Mouse (Mus musculus): ENCODE measurements around the gene Clec4n.

DNA sequence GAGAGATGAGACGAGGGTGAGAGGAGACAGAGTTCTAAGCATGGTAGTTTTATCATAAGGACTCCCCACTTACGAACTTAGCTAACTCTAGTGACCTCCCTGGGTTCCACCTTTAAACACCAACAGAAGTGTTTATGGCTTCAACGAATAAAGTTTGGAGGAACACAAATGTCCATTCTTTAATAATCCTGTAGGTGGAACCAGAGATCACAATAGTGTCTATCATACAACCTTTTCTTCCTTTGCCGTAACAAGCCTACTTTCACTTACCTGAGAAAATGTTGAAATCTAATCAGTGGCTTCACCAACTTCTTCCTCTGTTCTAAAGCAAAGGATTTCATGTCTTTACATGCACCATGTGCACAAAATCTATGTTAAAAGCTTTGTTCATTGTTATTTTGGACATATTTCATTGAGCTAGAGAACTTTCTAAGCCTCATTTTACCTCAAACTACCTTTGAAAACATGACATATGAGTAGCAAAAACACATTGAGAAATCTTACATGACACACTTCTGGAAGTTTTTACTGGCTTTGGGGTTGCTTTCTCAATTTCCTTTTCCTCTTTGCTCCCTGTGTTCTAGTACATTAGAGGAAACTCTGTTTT, 32.0 kb downstream of the Clec4n start, which contains the start of gene Clec4d:
- TF ChIP-seq POLR2A (IDR thresholded peaks at IDR 0.05; ENCODE audit: control insufficient read depth, extremely low read depth, insufficient read depth, low read length, poor library complexity) (no peak), CTCF (IDR thresholded peaks at IDR 0.05; ENCODE audit: borderline replicate concordance, control insufficient read depth, extremely low read depth, insufficient read depth, low read length, poor library complexity) (no peak)

All from thymus, adult 2 months (tissue).